ENCODE assay signal across 8 mouse cellular contexts in the genomic region with DNA sequence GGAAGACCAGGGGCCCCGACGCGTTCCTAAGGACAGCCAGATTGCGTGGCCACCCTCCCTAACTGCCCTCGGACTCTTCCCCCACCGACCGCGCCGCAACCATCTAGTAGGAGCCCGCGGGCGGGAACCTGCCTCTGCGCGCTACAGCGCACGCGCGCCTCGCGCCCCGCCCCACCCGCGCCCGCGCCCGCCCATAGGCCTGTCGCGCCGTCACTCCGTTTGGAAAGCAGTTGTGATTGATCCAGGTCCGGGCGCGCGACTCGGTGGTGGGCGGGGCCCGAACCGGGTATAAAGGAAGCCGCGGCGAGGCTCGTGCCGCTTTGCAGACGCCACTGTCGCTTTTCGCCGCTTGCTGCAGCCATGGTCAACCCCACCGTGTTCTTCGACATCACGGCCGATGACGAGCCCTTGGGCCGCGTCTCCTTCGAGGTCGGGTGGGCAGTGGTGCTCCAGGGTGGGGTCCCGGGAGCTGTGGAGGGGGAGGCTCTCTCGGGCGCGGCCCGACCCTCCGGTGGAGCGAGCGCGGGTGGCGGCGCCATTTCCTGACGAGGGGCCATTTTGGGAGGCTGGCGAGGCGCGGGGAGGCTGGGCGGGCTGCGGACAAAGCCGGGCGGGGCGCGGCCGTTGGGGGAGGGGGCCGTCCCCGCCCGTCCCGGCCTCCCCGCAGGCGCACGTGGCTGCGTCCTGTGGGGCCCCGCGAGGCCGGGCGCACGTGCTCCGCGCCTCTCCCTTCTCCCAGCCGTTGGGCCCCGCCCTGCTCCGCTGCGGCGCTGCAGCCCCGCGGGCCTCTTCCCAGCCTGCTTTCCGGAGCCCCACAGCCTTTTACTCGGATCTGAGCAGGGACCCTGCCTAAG. TPM values are rescaled to one million over a fixed set of nuclear protein-coding genes. Genes with fewer than 3 reads are reported as not detected.
A peak's percentile ranks its signal among the peaks of the same experiment; 100 is the strongest.
DNase-seq lines count a peak whose midpoint lies in the region; ATAC-seq and TF ChIP-seq lines count a peak whose summit lies in the region.

No protein-coding gene starts in this region.

- no peaks in the 10 kb centered on the region for H3K27me3 ChIP-seq in embryonic facial prominence, embryonic 14.5 days (replicated peaks; ENCODE audit: control insufficient read depth, insufficient read depth, low read length)
- H3K27me3 ChIP-seq in limb, embryonic 13.5 days, result no peaks in the 10 kb centered on the region
- no peaks in the 10 kb centered on the region for H3K27me3 ChIP-seq in midbrain, embryonic 15.5 days (replicated peaks)

- TF ChIP-seq POLR2A in bone marrow, adult 2 months (IDR thresholded peaks at IDR 0.05; ENCODE audit: borderline replicate concordance, control insufficient read depth, low read depth, low read length), result peak; percentile 88; the same call in 1 of the 2 replicates

- ATAC-seq in embryonic facial prominence, embryonic 14.5 days (ENCODE audit: low read depth), result peak; percentile 94
- peak; percentile 96 for ATAC-seq in limb, embryonic 13.5 days (ENCODE audit: low FRiP score, low read depth)
- peak; percentile 95 for ATAC-seq in midbrain, embryonic 15.5 days (replicated peaks)

- peak overlapping the region; percentile 93 for H3K27ac ChIP-seq in bone marrow, adult 2 months (ENCODE audit: control insufficient read depth, insufficient read depth, low read depth, low read length, poor library complexity)
- H3K27ac ChIP-seq in embryonic facial prominence, embryonic 14.5 days (replicated peaks; ENCODE audit: low read depth, low read length), result peak overlapping the region; percentile 98
- H3K27ac ChIP-seq in limb, embryonic 13.5 days, result peak overlapping the region; percentile 97
- peak overlapping the region; percentile 97 for H3K27ac ChIP-seq in midbrain, embryonic 15.5 days

- H3K4me1 ChIP-seq in bone marrow, adult 2 months (ENCODE audit: control insufficient read depth, insufficient read depth, low read length), result no peaks in the 10 kb centered on the region
- H3K4me1 ChIP-seq in embryonic facial prominence, embryonic 14.5 days (ENCODE audit: control insufficient read depth, insufficient read depth, low read length), result peaks cover 20% of the 10 kb centered on the region
- H3K4me1 ChIP-seq in limb, embryonic 13.5 days, result peaks cover 30% of the 10 kb centered on the region
- peaks cover 30% of the 10 kb centered on the region for H3K4me1 ChIP-seq in midbrain, embryonic 15.5 days

- peak overlapping the region; percentile 98 for H3K4me2 ChIP-seq in embryonic facial prominence, embryonic 14.5 days (ENCODE audit: low read depth, low read length)
- peak overlapping the region; percentile 98 for H3K4me2 ChIP-seq in limb, embryonic 13.5 days (replicated peaks)
- H3K4me2 ChIP-seq in midbrain, embryonic 15.5 days, result peak overlapping the region; percentile 88

- peaks cover 37% of the 10 kb centered on the region for H3K36me3 ChIP-seq in embryonic facial prominence, embryonic 14.5 days (ENCODE audit: control insufficient read depth, insufficient read depth, low read length)
- H3K36me3 ChIP-seq in limb, embryonic 13.5 days, result peaks cover 30% of the 10 kb centered on the region
- peaks cover 19% of the 10 kb centered on the region for H3K36me3 ChIP-seq in midbrain, embryonic 15.5 days (replicated peaks)

- TF ChIP-seq CTCF in bone marrow, adult 2 months (IDR thresholded peaks at IDR 0.05; ENCODE audit: control insufficient read depth, insufficient read depth, low read length), result no peak

- DNase-seq in A20 (ENCODE audit: low read depth, low spot score), result peak; percentile 97
- peak; percentile 95 for DNase-seq in embryonic facial prominence, embryonic 14.5 days (ENCODE audit: low spot score)
- peak; percentile 98 for DNase-seq in heart, adult 8-10 months (ENCODE audit: low spot score)
- peak; percentile 99 for DNase-seq in kidney, adult 9 months
- peak; percentile 98 to 99 for DNase-seq in spleen, adult 18-20 months

- under 1% methylated on average over 99 of the region's 102 CpGs for WGBS in bone marrow, adult 2 months
- WGBS in embryonic facial prominence, embryonic 14.5 days, result 0% methylated on average over 13 of the region's 102 CpGs
- under 1% methylated on average over 99 of the region's 102 CpGs for WGBS in limb, embryonic 13.5 days
- WGBS in midbrain, embryonic 15.5 days, result under 1% methylated on average over 75 of the region's 102 CpGs

- H3K9ac ChIP-seq in embryonic facial prominence, embryonic 14.5 days (ENCODE audit: low read depth, low read length), result peak overlapping the region; percentile 98
- peak overlapping the region; percentile 98 for H3K9ac ChIP-seq in limb, embryonic 13.5 days
- peak overlapping the region; percentile 88 for H3K9ac ChIP-seq in midbrain, embryonic 15.5 days

- no peaks in the 10 kb centered on the region for H3K9me3 ChIP-seq in embryonic facial prominence, embryonic 14.5 days (ENCODE audit: control insufficient read depth, low read length)
- no peaks in the 10 kb centered on the region for H3K9me3 ChIP-seq in limb, embryonic 13.5 days
- no peaks in the 10 kb centered on the region for H3K9me3 ChIP-seq in midbrain, embryonic 15.5 days

- H3K4me3 ChIP-seq in bone marrow, adult 2 months (replicated peaks; ENCODE audit: control insufficient read depth, low read depth, low read length), result peak overlapping the region; percentile 94
- H3K4me3 ChIP-seq in embryonic facial prominence, embryonic 14.5 days (ENCODE audit: low read depth, low read length), result peak overlapping the region; percentile 98
- peak overlapping the region; percentile 99 for H3K4me3 ChIP-seq in limb, embryonic 13.5 days
- peak overlapping the region; percentile 83 for H3K4me3 ChIP-seq in midbrain, embryonic 15.5 days

RNA-seq across cellular contexts. Expression of gene Ppia, which starts 0.5 kb away (rescaled TPM):
- polyA plus RNA-seq in bone marrow, adult 2 months (2011; ENCODE audit: insufficient read depth, insufficient read length, low replicate concordance, missing spikeins), result 659 and 720 TPM in 2 replicates
- 4,672 and 4,857 TPM in 2 replicates for polyA plus RNA-seq in embryonic facial prominence, embryonic 14.5 days (2014; fragmentation: Nextera tagmentation; extraction: Ambion mirVana)
- 100 to 1,000 TPM; 262 to 310 (median 280) TPM for total RNA-seq in heart, adult 8-10 months (2022)
- 4,950 and 5,155 TPM in 2 replicates for polyA plus RNA-seq in limb, embryonic 13.5 days (2015; fragmentation: Nextera tagmentation; extraction: Ambion mirVana)
- 3,416 and 3,418 TPM in 2 replicates for polyA plus RNA-seq in midbrain, embryonic 15.5 days (2015; fragmentation: Nextera tagmentation; extraction: Ambion mirVana)

RNA-seq across cellular contexts. Expression of gene Zmiz2, which starts 26.9 kb away (rescaled TPM):
- 24.8 and 42.3 TPM in 2 replicates for polyA plus RNA-seq in bone marrow, adult 2 months (2011; ENCODE audit: insufficient read depth, insufficient read length, low replicate concordance, missing spikeins)
- polyA plus RNA-seq in embryonic facial prominence, embryonic 14.5 days (2014; fragmentation: Nextera tagmentation; extraction: Ambion mirVana), result 11.2 and 12.4 TPM in 2 replicates
- total RNA-seq in heart, adult 8-10 months (2022), result 10 to 100 TPM; 37.1 to 38.7 (median 37.5) TPM
- 10.1 and 10.3 TPM in 2 replicates for polyA plus RNA-seq in limb, embryonic 13.5 days (2015; fragmentation: Nextera tagmentation; extraction: Ambion mirVana)
- polyA plus RNA-seq in midbrain, embryonic 15.5 days (2015; fragmentation: Nextera tagmentation; extraction: Ambion mirVana), result 39.0 and 41.0 TPM in 2 replicates

RNA-seq across cellular contexts. Expression of gene H2afv, which starts 28.5 kb away (rescaled TPM):
- 139 and 217 TPM in 2 replicates for polyA plus RNA-seq in bone marrow, adult 2 months (2011; ENCODE audit: insufficient read depth, insufficient read length, low replicate concordance, missing spikeins)
- polyA plus RNA-seq in embryonic facial prominence, embryonic 14.5 days (2014; fragmentation: Nextera tagmentation; extraction: Ambion mirVana), result 428 and 463 TPM in 2 replicates
- 10 to 100 TPM; 80.1 to 97.8 (median 88.2) TPM for total RNA-seq in heart, adult 8-10 months (2022)
- 657 and 704 TPM in 2 replicates for polyA plus RNA-seq in limb, embryonic 13.5 days (2015; fragmentation: Nextera tagmentation; extraction: Ambion mirVana)
- 250 and 290 TPM in 2 replicates for polyA plus RNA-seq in midbrain, embryonic 15.5 days (2015; fragmentation: Nextera tagmentation; extraction: Ambion mirVana)

RNA-seq across cellular contexts. Expression of gene Purb, which starts 59.9 kb away (rescaled TPM):
- polyA plus RNA-seq in bone marrow, adult 2 months (2011; ENCODE audit: insufficient read depth, insufficient read length, low replicate concordance, missing spikeins), result 14.7 and 18.0 TPM in 2 replicates
- polyA plus RNA-seq in embryonic facial prominence, embryonic 14.5 days (2014; fragmentation: Nextera tagmentation; extraction: Ambion mirVana), result 28.8 and 29.2 TPM in 2 replicates
- total RNA-seq in heart, adult 8-10 months (2022), result 10 to 100 TPM; 23.2 to 32.4 (median 28.9) TPM
- polyA plus RNA-seq in limb, embryonic 13.5 days (2015; fragmentation: Nextera tagmentation; extraction: Ambion mirVana), result 30.5 and 32.1 TPM in 2 replicates
- 11.3 and 11.4 TPM in 2 replicates for polyA plus RNA-seq in midbrain, embryonic 15.5 days (2015; fragmentation: Nextera tagmentation; extraction: Ambion mirVana)

Comparison
In these comparisons a context has a peak if more than half of its experiments do, and no peak if none do; other contexts are left out.
1. Peak in every context shown above with its lines: DNase-seq, ATAC-seq, H3K4me3 ChIP-seq and H3K27ac ChIP-seq.